Mouse (Mus musculus) midbrain, embryonic 14.5 days (tissue): Measurements from ENCODE around the gene Rell1. TPM values are rescaled to one million over a fixed set of nuclear protein-coding genes. Genes with fewer than 3 reads are reported as not detected.

ENCODE experiments used
- ATAC-seq: fragments of 200-750 bp; cut with Nextera tagmentation; 2 replicates; pipeline ENCODE4 v1.8.0; 2017; ENCODE audit warnings: moderate number of reproducible peaks, moderate library complexity; ENCODE audit not compliant: low FRiP score, low TSS enrichment
- DNase-seq: peaks from one replicate; pipeline ENCODE4 v3.0.0-alpha.2; 2015
- H3K27ac ChIP-seq: fragments of 300-500 bp; sonication (generic); replicated peaks from 2 replicates; pipeline ENCODE4 v1.5.1; 2014; ENCODE audit warnings: mild to moderate bottlenecking, low read depth, low read length, moderate library complexity
- H3K27me3 ChIP-seq: fragments of 300-500 bp; sonication (generic); 2 replicates; pipeline ENCODE4 v1.6.1; 2014; ENCODE audit warnings: low read length, control low read depth, mixed read lengths; ENCODE audit not compliant: control insufficient read depth, insufficient read depth
- H3K36me3 ChIP-seq: fragments of 300-500 bp; sonication (generic); 2 replicates; pipeline ENCODE4 v1.6.1; 2014; ENCODE audit warnings: low read length, control low read depth; ENCODE audit not compliant: control insufficient read depth, insufficient read depth
- H3K4me1 ChIP-seq: fragments of 300-500 bp; sonication (generic); 2 replicates; pipeline ENCODE4 v1.6.1; 2014; ENCODE audit warnings: mild to moderate bottlenecking, antibody characterized with exemption, low read length, control low read depth; ENCODE audit not compliant: control insufficient read depth, insufficient read depth
- H3K4me2 ChIP-seq: fragments of 300-500 bp; sonication (generic); 2 replicates; pipeline ENCODE4 v1.6.1; 2014; ENCODE audit warnings: mild to moderate bottlenecking, low read length, moderate library complexity
- H3K4me3 ChIP-seq: fragments of 300-500 bp; sonication (generic); replicated peaks from 2 replicates; pipeline ENCODE4 v1.5.1; 2014; ENCODE audit warnings: low read depth, low read length
- H3K9ac ChIP-seq: fragments of 300-500 bp; sonication (generic); replicated peaks from 2 replicates; pipeline ENCODE4 v1.6.1; 2014; ENCODE audit warnings: mild to moderate bottlenecking, low read length, moderate library complexity
- H3K9me3 ChIP-seq: fragments of 300-500 bp; sonication (generic); 2 replicates; pipeline ENCODE4 v1.6.1; 2016; ENCODE audit warnings: low read length, control low read depth, mixed read lengths; ENCODE audit not compliant: control insufficient read depth
- WGBS: fragments of 180-500 bp; shearing (Covaris S2); extraction: QIAGEN DNeasy Blood & Tissue Kit; methylation state at CpG from one replicate; pipeline ENCODE4 v1.1.7; 2014; 5-methylcytosine and 5-hydroxymethylcytosine counted together
- polyA plus RNA-seq: library from polyadenylated mRNA; unstranded; fragments of >200 nt; fragmentation: Nextera tagmentation; extraction: Ambion mirVana; gene quantifications from 2 replicates; pipeline ENCODE4 v1.2.1, GENCODE M21; 2014

The Rell1 gene
- polyA plus RNA-seq, 1 experiment from 2014 or later: 6.1 TPM

DNA sequence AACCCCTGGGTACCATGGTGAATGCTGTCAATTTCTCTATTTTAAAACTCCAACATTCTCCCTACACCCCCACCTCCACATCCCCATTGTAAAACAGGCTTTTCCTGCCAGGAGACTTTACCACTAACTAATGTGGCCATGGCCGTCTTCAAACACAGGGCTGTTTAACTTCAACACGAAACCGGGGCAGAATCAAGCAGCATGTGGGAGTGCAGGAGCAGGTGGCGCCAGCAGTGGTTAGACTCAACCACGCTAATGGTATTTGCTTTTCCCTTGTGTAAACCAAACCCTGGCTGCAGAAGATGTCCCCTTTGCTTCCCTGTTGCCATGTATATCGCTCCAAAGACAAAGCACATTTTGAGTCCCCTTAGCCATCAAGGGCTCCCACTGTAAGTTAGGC lies 76.8 kb downstream of the Rell1 start:
- DNase-seq (no peak), ATAC-seq (no peak)
- no peaks in the 10 kb centered on the region for H3K4me1 ChIP-seq
- no peak overlapping the region for H3K9ac ChIP-seq
- H3K36me3 ChIP-seq: no peaks in the 10 kb centered on the region
- WGBS: 87% methylated on average over 6 of the region's 6 CpGs
- H3K4me2 ChIP-seq: no peak overlapping the region
- H3K9me3 ChIP-seq: no peaks in the 10 kb centered on the region
- no peak overlapping the region for H3K27ac ChIP-seq
- no peak overlapping the region for H3K4me3 ChIP-seq
- H3K27me3 ChIP-seq: no peaks in the 10 kb centered on the region

GRCm38 (mm10) chr5:63891241-63891640 lies 77.5 kb downstream of the Rell1 start:
- Histone ChIP-seq H3K36me3 (no peaks in the 10 kb centered on the region), H3K9ac (no peak overlapping the region), H3K4me3 (no peak overlapping the region), H3K4me1 (no peaks in the 10 kb centered on the region), H3K4me2 (no peak overlapping the region), H3K27ac (no peak overlapping the region), H3K9me3 (no peaks in the 10 kb centered on the region), H3K27me3 (no peaks in the 10 kb centered on the region)
- 73% methylated on average over 4 of the region's 4 CpGs for WGBS
- DNase-seq (no peak), ATAC-seq (no peak)

GRCm38 (mm10) chr5:63887111-63887510 lies 81.6 kb downstream of the Rell1 start:
- H3K4me1 ChIP-seq: no peaks in the 10 kb centered on the region
- H3K36me3 ChIP-seq: no peaks in the 10 kb centered on the region
- H3K27ac ChIP-seq: no peak overlapping the region
- no peak for DNase-seq
- no peak overlapping the region for H3K4me2 ChIP-seq
- no peaks in the 10 kb centered on the region for H3K9me3 ChIP-seq
- ATAC-seq: no peak
- no peak overlapping the region for H3K4me3 ChIP-seq
- H3K9ac ChIP-seq: no peak overlapping the region
- WGBS: 96% methylated on average over 4 of the region's 4 CpGs
- H3K27me3 ChIP-seq: no peaks in the 10 kb centered on the region

DNA sequence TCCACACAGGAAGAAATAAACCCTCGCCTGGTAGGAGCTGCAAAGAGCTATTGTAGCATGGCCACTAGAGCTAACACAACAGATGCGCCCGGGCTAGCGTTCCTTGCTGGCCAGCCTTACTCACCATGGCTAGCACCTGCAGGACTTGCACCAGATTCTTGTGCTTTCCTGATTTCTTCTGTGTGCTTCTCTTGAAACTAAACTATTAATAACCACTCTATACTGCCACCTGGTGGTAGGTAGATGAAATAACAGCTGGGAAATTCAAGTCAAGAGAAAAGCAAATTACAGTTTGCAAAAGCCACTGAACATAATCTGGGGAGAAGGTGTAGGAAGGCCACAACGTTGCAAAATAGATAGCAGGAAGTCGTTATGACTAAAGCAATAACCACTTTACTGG lies 82.0 kb downstream of the Rell1 start:
- Histone ChIP-seq H3K9ac (no peak overlapping the region), H3K36me3 (no peaks in the 10 kb centered on the region), H3K4me1 (no peaks in the 10 kb centered on the region), H3K9me3 (no peaks in the 10 kb centered on the region), H3K4me3 (no peak overlapping the region), H3K27me3 (no peaks in the 10 kb centered on the region), H3K4me2 (no peak overlapping the region), H3K27ac (no peak overlapping the region)
- 43% methylated on average over 6 of the region's 6 CpGs for whole genome bisulfite sequencing
- ATAC-seq (no peak), DNase-seq (peak; percentile 80)

DNA sequence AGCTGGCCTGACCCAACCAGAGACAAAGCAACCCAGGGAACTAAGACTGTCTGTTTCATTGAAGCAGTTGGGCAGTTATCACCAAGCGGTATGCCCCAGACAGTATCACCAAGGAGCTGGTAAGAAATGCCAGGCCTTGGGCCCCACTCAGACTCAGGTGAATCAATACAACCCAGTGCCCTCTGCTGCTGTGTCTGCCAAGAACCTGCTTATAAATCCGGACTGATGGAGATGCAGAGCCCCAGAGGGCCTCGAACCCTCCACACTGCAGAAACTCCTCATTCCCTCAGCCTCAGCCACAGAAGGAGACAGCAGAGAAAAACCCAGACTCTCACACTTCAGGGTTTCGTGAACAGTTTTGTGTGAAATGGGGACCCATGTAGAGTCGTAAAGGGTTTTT lies 82.4 kb downstream of the Rell1 start:
- Histone ChIP-seq H3K9ac (no peak overlapping the region), H3K4me1 (no peaks in the 10 kb centered on the region), H3K36me3 (no peaks in the 10 kb centered on the region), H3K9me3 (no peaks in the 10 kb centered on the region), H3K4me2 (no peak overlapping the region), H3K4me3 (no peak overlapping the region), H3K27me3 (no peaks in the 10 kb centered on the region), H3K27ac (no peak overlapping the region)
- 87% methylated on average over 5 of the region's 5 CpGs for WGBS
- ATAC-seq: no peak
- DNase-seq: no peak

DNA sequence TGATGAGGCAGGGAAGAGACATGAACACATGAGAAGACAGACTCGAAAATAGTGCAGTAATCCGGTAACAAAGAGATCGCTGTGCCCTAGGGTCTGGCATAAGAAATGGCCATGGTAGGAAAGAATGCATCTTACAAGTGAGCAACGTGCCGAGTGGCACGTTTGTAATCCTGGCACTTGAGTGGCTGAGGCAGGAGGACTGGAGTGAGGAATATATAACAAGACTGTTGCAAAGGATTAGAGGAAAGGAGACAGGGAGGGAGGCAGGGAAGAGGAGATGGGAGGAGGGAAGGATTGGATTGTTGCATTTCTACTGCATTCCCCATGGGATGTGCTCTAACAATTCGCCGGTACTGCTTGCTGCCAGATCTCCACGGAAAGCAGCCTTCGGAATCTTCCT lies 89.7 kb downstream of the Rell1 start:
- H3K27me3 ChIP-seq: no peaks in the 10 kb centered on the region; the same call in 1 of the 2 replicates
- 49% methylated on average over 10 of the region's 10 CpGs for WGBS
- H3K9me3 ChIP-seq: no peaks in the 10 kb centered on the region
- DNase-seq (peak; percentile 34), ATAC-seq (no peak)
- no peak overlapping the region for H3K4me3 ChIP-seq
- no peaks in the 10 kb centered on the region for H3K36me3 ChIP-seq
- no peak overlapping the region for H3K27ac ChIP-seq
- H3K4me1 ChIP-seq: no peaks in the 10 kb centered on the region
- H3K9ac ChIP-seq: no peak overlapping the region
- H3K4me2 ChIP-seq: no peak overlapping the region

DNA sequence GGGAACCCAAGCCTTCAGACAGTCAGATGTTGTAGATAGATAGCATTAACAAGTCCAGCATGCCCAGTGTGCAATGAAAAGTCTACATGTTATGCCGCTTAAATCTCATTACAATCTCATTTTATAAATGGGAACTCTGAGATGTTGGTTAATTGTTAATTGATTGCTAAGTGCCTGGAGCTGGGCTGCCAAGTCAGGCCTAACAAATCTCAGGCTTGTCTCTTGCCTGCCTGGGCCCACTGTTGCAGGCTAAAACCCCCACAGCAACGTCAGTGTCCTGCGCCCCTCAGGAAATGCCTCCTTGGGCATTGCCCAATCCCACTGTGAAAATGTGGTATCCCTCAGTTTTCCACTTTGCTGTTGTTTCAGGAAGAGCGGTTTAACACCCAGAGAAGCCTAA lies 92.6 kb downstream of the Rell1 start:
- Histone ChIP-seq H3K4me1 (peaks cover 12% of the 10 kb centered on the region), H3K36me3 (no peaks in the 10 kb centered on the region), H3K9ac (no peak overlapping the region), H3K4me3 (no peak overlapping the region), H3K4me2 (no peak overlapping the region), H3K27me3 (no peaks in the 10 kb centered on the region; the same call in 1 of the 2 replicates), H3K27ac (no peak overlapping the region), H3K9me3 (no peaks in the 10 kb centered on the region)
- ATAC-seq (no peak), DNase-seq (no peak)
- 89% methylated on average over 4 of the region's 4 CpGs for WGBS

DNA sequence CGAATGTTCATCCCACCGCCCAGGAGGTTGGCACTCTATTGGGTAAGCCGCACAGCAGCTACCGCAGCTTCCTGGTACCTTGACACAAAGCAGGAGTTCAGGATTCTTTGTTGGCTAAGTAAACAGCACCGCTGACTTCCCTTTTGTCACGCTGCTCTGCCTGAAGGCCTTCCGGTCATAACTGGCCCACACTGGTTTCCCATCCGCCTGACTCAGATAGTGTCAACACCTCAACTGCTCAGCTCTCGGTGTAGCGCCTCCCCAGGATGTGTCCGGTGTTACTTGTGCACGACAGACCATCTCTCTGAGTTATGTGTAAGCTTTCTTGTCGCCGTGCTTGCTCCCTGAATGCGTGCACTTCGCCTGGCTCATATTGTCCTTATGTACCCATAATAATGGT lies 93.8 kb downstream of the Rell1 start:
- no peak overlapping the region for H3K4me2 ChIP-seq
- no peaks in the 10 kb centered on the region for H3K9me3 ChIP-seq
- 64% methylated on average over 16 of the region's 16 CpGs for WGBS
- H3K27me3 ChIP-seq: no peaks in the 10 kb centered on the region; the same call in 1 of the 2 replicates
- peaks cover 12% of the 10 kb centered on the region for H3K4me1 ChIP-seq
- no peak overlapping the region for H3K27ac ChIP-seq
- DNase-seq (no peak), ATAC-seq (no peak)
- H3K4me3 ChIP-seq: no peak overlapping the region
- no peaks in the 10 kb centered on the region for H3K36me3 ChIP-seq
- H3K9ac ChIP-seq: no peak overlapping the region

DNA sequence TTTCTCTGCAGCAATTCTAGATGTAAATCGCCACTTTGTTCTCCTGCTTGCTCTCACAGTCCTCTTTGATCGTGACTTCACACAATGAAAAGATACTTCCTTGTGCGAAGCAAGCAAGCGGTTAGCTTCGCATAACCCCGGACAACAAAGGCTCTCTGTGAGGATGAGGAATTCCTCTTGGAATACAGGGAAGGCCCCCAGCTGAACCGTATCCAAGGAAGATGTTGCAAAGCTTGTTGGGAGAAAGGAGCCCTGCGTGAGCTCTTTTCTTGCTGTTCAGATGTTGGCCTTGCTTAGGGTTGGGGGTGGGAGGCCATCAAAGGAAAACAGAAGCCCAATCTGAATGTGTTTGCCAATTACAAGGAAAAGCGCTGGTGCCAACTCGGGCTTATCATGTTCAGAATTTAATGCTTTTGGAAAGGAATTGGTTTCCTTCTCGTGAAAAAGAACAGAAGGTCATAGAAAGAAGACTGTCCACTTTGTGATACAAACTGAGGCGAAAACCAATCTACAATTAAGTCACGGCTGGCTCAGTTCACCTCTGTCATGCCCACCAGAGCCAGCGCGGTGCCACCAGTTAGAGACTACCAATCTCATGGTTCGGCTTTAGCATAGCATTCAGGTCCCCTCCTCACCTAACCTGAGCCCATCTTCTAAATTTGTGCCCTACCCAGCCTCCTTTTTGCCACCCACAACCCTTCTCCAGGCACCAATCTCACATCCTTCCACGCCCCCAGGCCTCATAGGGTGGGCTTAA lies 96.3 kb downstream of the Rell1 start:
- Histone ChIP-seq H3K9ac (no peak overlapping the region), H3K27me3 (no peaks in the 10 kb centered on the region; the same call in 1 of the 2 replicates), H3K4me2 (peak overlapping the region; percentile 23), H3K9me3 (no peaks in the 10 kb centered on the region), H3K4me3 (no peak overlapping the region), H3K4me1 (peaks cover 12% of the 10 kb centered on the region), H3K36me3 (no peaks in the 10 kb centered on the region), H3K27ac (peak overlapping the region; percentile 33; the same call in 1 of the 2 replicates)
- DNase-seq (peak; percentile 74), ATAC-seq (peak; percentile 46; the same call in 1 of the 2 replicates)
- WGBS: 23% methylated on average over 17 of the region's 17 CpGs
